Mouse (Mus musculus) neural tube, embryonic 12.5 days (tissue): Measurements from ENCODE around the gene Skint6. TPM values are rescaled to one million over a fixed set of nuclear protein-coding genes. Genes with fewer than 3 reads are reported as not detected.
"Not testable (repeated sequence)": the region's sequence is repeated elsewhere in the genome, so short reads cannot be mapped to it uniquely, and the experiment has no call there.

ENCODE experiments used
- ATAC-seq: fragments of 200-750 bp; cut with Nextera tagmentation; 2 replicates; pipeline ENCODE4 v1.8.0; 2017; ENCODE audit warnings: low read depth, mild to moderate bottlenecking, moderate TSS enrichment, moderate library complexity; ENCODE audit not compliant: low FRiP score
- H3K27ac ChIP-seq: fragments of 300-500 bp; sonication (generic); 2 replicates; pipeline ENCODE4 v1.5.1; 2016
- H3K27me3 ChIP-seq: fragments of 300-500 bp; sonication (generic); replicated peaks from 2 replicates; pipeline ENCODE4 v1.6.1; 2016; ENCODE audit warnings: mild to moderate bottlenecking
- H3K36me3 ChIP-seq: fragments of 300-500 bp; sonication (generic); 2 replicates; pipeline ENCODE4 v1.6.1; 2016; ENCODE audit warnings: mild to moderate bottlenecking
- H3K4me1 ChIP-seq: fragments of 300-500 bp; sonication (generic); 2 replicates; pipeline ENCODE4 v1.6.1; 2016
- H3K4me2 ChIP-seq: fragments of 300-500 bp; sonication (generic); replicated peaks from 2 replicates; pipeline ENCODE4 v1.6.1; 2016; ENCODE audit warnings: mild to moderate bottlenecking
- H3K4me3 ChIP-seq: fragments of 300-500 bp; sonication (generic); 2 replicates; pipeline ENCODE4 v1.5.1; 2016
- H3K9ac ChIP-seq: fragments of 300-500 bp; sonication (generic); 2 replicates; pipeline ENCODE4 v1.6.1; 2016; ENCODE audit warnings: mild to moderate bottlenecking
- H3K9me3 ChIP-seq: fragments of 300-500 bp; sonication (generic); 2 replicates; pipeline ENCODE4 v1.6.1; 2016; ENCODE audit warnings: mild to moderate bottlenecking
- WGBS: fragments of 180-500 bp; shearing (Covaris S2); methylation state at CpG from one replicate; pipeline ENCODE4 v1.1.7; 2016; 5-methylcytosine and 5-hydroxymethylcytosine counted together
- polyA plus RNA-seq: library from polyadenylated mRNA; unstranded; fragments of >200 nt; fragmentation: Nextera tagmentation; extraction: Ambion mirVana; gene quantifications from 2 replicates; pipeline ENCODE4 v1.2.1, GENCODE M21; 2016

The Skint6 gene
- polyA plus RNA-seq = not detected in 2 replicates

DNA sequence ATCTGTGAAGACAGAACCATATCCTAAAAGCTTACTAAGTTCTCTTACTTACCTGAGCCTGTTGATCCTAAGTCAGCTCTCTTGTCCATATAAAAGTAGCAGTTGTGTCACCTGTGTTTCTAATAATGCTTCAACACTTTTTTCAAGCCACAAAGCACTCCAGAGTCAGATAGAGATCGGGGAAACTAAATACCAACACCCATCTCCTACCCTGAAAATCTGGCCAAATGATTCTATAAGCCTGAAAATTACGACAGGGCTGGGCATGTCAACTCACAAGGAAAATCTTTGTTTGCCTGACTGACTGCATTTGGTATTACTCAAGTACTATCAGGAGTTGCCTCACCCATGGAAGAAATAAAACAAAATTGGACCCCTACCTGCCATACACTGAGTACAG lies at the start of gene Skint6:
TSS of gene Skint6 (minus strand) at position 101 of the 400 bp plus-strand sequence.
- no peak for ATAC-seq
- no peaks in the 10 kb centered on the region for H3K36me3 ChIP-seq
- no peak within 1 kb of the TSS for H3K4me3 ChIP-seq
- H3K9me3 ChIP-seq = no peaks in the 10 kb centered on the region
- H3K4me2 ChIP-seq = no peak within 1 kb of the TSS
- H3K9ac ChIP-seq = no peak within 1 kb of the TSS
- H3K27ac ChIP-seq = no peak within 1 kb of the TSS
- 68% methylated on average over 2 of the region's 2 CpGs for WGBS
- H3K27me3 ChIP-seq = no peaks in the 10 kb centered on the region
- H3K4me1 ChIP-seq = no peaks in the 10 kb centered on the region

DNA sequence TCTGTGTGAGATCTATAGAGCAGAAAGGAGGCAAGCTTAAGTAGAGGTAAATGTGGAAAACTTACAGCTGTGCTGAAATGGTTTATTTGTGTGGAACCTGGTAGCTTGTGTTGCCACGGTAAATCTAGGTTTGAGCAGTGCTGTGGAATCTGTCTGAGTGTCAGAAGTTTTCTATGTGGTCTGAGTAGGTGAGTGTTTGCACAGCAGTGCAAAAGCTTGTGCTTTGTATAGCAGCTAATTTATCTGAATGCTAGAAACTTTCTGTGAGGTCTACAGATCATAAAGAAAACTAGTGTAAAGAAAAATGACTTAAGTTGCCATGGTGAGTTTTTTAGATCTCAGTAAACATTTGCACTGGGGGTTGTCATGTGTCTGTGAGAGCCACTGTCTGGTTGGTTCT lies 34.1 kb upstream of the Skint6 start:
- H3K4me1 ChIP-seq = no peaks in the 10 kb centered on the region
- H3K9ac ChIP-seq = no peak overlapping the region
- WGBS = 90% methylated on average over 1 of the region's 1 CpGs
- no peaks in the 10 kb centered on the region for H3K36me3 ChIP-seq
- H3K4me3 ChIP-seq = no peak overlapping the region
- H3K27ac ChIP-seq = no peak overlapping the region
- no peak overlapping the region for H3K4me2 ChIP-seq
- H3K9me3 ChIP-seq = peaks cover 39% of the 10 kb centered on the region
- H3K27me3 ChIP-seq = no peaks in the 10 kb centered on the region
- no peak for ATAC-seq

GRCm38 (mm10) chr4:113301773-113302473 lies 15.2 kb upstream of the Skint6 start:
- Histone ChIP-seq H3K27ac (no peak overlapping the region), H3K27me3 (no peaks in the 10 kb centered on the region), H3K4me2 (no peak overlapping the region), H3K4me1 (no peaks in the 10 kb centered on the region), H3K9me3 (peaks cover 13% of the 10 kb centered on the region), H3K36me3 (no peaks in the 10 kb centered on the region), H3K4me3 (no peak overlapping the region), H3K9ac (no peak overlapping the region)
- no peak for ATAC-seq
- WGBS = 69% methylated on average over 3 of the region's 3 CpGs

GRCm38 (mm10) chr4:113263363-113264060 lies 23.3 kb downstream of the Skint6 start:
- 88% methylated on average over 1 of the region's 1 CpGs for WGBS
- no peak for ATAC-seq
- no peak overlapping the region for H3K9ac ChIP-seq

DNA sequence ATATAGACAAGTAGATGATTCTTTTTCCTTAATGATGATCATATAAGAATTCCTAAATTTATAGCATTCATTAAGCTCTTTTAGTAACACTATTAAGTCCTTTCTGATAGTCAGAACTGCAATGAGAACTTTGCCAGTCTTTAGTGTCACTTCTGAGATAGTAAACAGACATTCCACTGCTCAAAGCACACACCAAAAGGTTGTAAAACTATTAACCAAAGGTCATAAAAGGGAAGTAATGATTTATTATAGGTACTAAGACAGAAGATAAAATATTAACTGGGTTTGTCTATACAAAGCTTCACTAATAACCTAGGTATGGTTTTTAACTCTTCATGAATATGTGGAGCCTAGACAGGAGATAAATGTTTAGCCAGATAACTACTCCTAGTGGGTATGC lies 41.0 kb downstream of the Skint6 start:
- Histone ChIP-seq H3K36me3 (no peaks in the 10 kb centered on the region), H3K9me3 (peaks cover 20% of the 10 kb centered on the region), H3K4me1 (no peaks in the 10 kb centered on the region), H3K9ac (no peak overlapping the region), H3K4me2 (no peak overlapping the region), H3K4me3 (no peak overlapping the region), H3K27me3 (no peaks in the 10 kb centered on the region), H3K27ac (no peak overlapping the region)
- ATAC-seq = no peak

More at GRCm38 (mm10) chr4:113263363-113264060, 23.3 kb downstream of the Skint6 start:
- Histone ChIP-seq H3K4me1 (no peaks in the 10 kb centered on the region), H3K4me3 (no peak overlapping the region), H3K27me3 (no peaks in the 10 kb centered on the region), H3K27ac (no peak overlapping the region), H3K4me2 (no peak overlapping the region), H3K36me3 (no peaks in the 10 kb centered on the region), H3K9me3 (peaks cover 16% of the 10 kb centered on the region; the same call in 1 of the 2 replicates)

GRCm38 (mm10) chr4:113067621-113068020 lies 219.2 kb downstream of the Skint6 start:
- Histone ChIP-seq H3K9ac (no peak overlapping the region), H3K36me3 (no peaks in the 10 kb centered on the region), H3K4me3 (no peak overlapping the region), H3K4me1 (no peaks in the 10 kb centered on the region), H3K4me2 (no peak overlapping the region), H3K9me3 (0 out of 2 replicates have a peak, but pooled peaks cover 2% of the 10 kb centered on the region), H3K27ac (no peak overlapping the region), H3K27me3 (no peaks in the 10 kb centered on the region)
- ATAC-seq = no peak
- 50% methylated on average over 3 of the region's 3 CpGs for WGBS

- H3K4me1 ChIP-seq, H3K4me3 ChIP-seq, H3K27me3 ChIP-seq, H3K9ac ChIP-seq, H3K27ac ChIP-seq, H3K36me3 ChIP-seq, H3K9me3 ChIP-seq: not testable (repeated sequence)
- peak; percentile 56; the same call in 1 of the 2 replicates for ATAC-seq
- H3K4me2 ChIP-seq = peak overlapping the region; percentile 18
- 32% methylated on average over 22 of the region's 22 CpGs for WGBS
Measured at GRCm38 (mm10) chr4:112979160-112979559, 307.6 kb downstream of the Skint6 start.

- Histone ChIP-seq H3K4me2 (no peak overlapping the region), H3K4me1 (no peaks in the 10 kb centered on the region), H3K27me3 (no peaks in the 10 kb centered on the region), H3K9me3 (peaks cover 42% of the 10 kb centered on the region), H3K9ac (no peak overlapping the region), H3K36me3 (no peaks in the 10 kb centered on the region), H3K27ac (no peak overlapping the region), H3K4me3 (no peak overlapping the region)
- WGBS = 3% methylated on average over 1 of the region's 1 CpGs
- no peak for ATAC-seq
Measured at GRCm38 (mm10) chr4:112790646-112791045, 496.1 kb downstream of the Skint6 start.

GRCm38 (mm10) chr4:112774766-112775165 lies 512.0 kb downstream of the Skint6 start, which contains the start of gene Skint10:
Gene Skint10 (minus strand): TSS chr4:112774866.
- ATAC-seq = no peak
- Histone ChIP-seq H3K27ac (no peak within 1 kb of the TSS), H3K4me2 (no peak within 1 kb of the TSS), H3K9me3 (0 out of 2 replicates have a peak, but pooled peaks cover 11% of the 10 kb centered on the region), H3K27me3 (no peaks in the 10 kb centered on the region), H3K4me1 (no peaks in the 10 kb centered on the region), H3K9ac (no peak within 1 kb of the TSS), H3K36me3 (no peaks in the 10 kb centered on the region), H3K4me3 (no peak within 1 kb of the TSS)
- WGBS = 79% methylated on average over 1 of the region's 1 CpGs
